Mouse (Mus musculus): ENCODE data around the gene Actg2. TPM values are rescaled to one million over a fixed set of nuclear protein-coding genes. Genes with fewer than 3 reads are reported as not detected.

The Actg2 gene
- polyA plus RNA-seq, 1 experiment from 2014 or later = 1.5 TPM

GRCm38 (mm10) chr6:83488200-83488599 lies 47.9 kb downstream of the Actg2 start:
- H3K9ac ChIP-seq (replicated peaks) = no peak overlapping the region
- no peak overlapping the region for H3K27ac ChIP-seq
- no peaks in the 10 kb centered on the region for H3K27me3 ChIP-seq
- no peak overlapping the region for H3K4me3 ChIP-seq (replicated peaks)
- no peaks in the 10 kb centered on the region for H3K9me3 ChIP-seq
- peaks cover 80% of the 10 kb centered on the region for H3K36me3 ChIP-seq
- no peak overlapping the region for H3K4me2 ChIP-seq (replicated peaks)
- ATAC-seq = no peak
- WGBS = 90% methylated on average over 5 of the region's 5 CpGs
- H3K4me1 ChIP-seq (replicated peaks) = no peaks in the 10 kb centered on the region

DNA sequence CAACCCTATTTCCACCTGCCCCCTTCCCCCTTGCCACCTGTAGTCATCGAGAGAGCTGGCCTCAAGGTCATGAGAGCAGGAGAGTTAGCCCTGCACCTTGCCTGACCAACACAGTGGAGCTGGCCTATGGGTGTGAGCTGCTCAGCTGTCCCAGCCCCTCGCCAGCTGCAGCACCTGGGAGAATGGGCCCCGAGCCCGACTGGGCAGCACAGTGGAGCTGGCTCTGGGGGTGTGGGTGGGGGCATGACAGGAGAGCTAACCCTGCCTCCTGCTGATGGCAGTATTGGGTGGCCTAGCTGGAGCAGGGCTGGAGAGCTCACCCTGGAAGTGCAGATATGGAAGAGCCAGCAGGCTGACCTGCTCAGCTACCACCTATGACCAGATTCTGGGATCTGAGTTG lies 48.8 kb downstream of the Actg2 start:
- Histone ChIP-seq H3K9ac (replicated peaks) (no peak overlapping the region), H3K4me1 (replicated peaks) (no peaks in the 10 kb centered on the region), H3K27ac (no peak overlapping the region), H3K36me3 (peaks cover 86% of the 10 kb centered on the region), H3K4me3 (replicated peaks) (no peak overlapping the region), H3K9me3 (no peaks in the 10 kb centered on the region), H3K4me2 (replicated peaks) (no peak overlapping the region), H3K27me3 (no peaks in the 10 kb centered on the region)
- WGBS = 91% methylated on average over 4 of the region's 4 CpGs
- ATAC-seq = no peak

DNA sequence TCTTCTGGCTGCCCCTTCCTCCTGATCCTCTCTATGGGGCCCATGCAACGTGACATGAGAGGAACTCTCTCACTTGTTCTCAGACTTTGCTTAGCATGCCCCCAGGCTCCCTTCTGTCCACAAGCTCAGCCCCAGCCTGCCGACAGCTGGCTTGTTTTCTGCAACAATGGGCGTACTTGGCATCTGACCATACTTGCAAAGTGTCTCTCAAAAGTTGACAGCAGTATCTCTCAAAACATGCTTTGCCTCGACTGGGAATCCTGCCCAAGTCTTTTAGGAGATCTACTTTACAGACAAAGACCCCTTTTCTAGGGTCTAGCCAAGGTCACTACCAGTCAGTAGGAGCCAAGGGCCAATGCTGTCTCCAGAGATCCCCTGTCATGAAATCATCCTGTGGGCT lies 50.2 kb downstream of the Actg2 start:
- no peak overlapping the region for H3K27ac ChIP-seq
- peaks cover 95% of the 10 kb centered on the region for H3K36me3 ChIP-seq
- no peaks in the 10 kb centered on the region for H3K27me3 ChIP-seq
- H3K4me3 ChIP-seq (replicated peaks) = no peak overlapping the region
- WGBS = 80% methylated on average over 4 of the region's 4 CpGs
- H3K9me3 ChIP-seq = no peaks in the 10 kb centered on the region
- no peaks in the 10 kb centered on the region for H3K4me1 ChIP-seq (replicated peaks)
- H3K4me2 ChIP-seq (replicated peaks) = no peak overlapping the region
- no peak for ATAC-seq
- H3K9ac ChIP-seq (replicated peaks) = no peak overlapping the region

DNA sequence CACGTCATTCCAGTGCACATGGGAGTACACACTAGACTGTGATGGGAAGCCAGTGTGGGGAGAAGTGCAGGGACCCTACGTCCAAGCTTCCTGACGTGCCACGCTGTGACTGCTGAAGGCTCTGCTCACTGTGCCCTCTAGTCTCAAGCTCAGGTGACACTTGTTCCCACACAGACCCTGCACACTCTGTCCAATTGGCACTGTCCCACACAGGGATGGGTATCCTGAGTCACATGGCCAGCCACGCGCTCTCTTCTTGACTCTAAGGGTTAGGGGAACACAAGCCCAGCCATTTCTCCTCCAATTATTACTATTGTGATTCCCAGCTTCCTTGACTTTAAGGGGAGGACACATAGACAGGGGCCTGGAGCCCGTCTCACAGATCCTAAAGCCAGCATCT lies 52.3 kb downstream of the Actg2 start:
- no peaks in the 10 kb centered on the region for H3K9me3 ChIP-seq
- ATAC-seq = no peak
- no peak overlapping the region for H3K4me3 ChIP-seq (replicated peaks)
- no peak overlapping the region for H3K4me2 ChIP-seq (replicated peaks)
- no peak overlapping the region for H3K27ac ChIP-seq
- WGBS = 94% methylated on average over 7 of the region's 7 CpGs
- H3K4me1 ChIP-seq (replicated peaks) = no peaks in the 10 kb centered on the region
- no peak overlapping the region for H3K9ac ChIP-seq (replicated peaks)
- no peaks in the 10 kb centered on the region for H3K27me3 ChIP-seq
- H3K36me3 ChIP-seq = peaks cover 96% of the 10 kb centered on the region

- Histone ChIP-seq H3K9ac (replicated peaks) (no peak overlapping the region), H3K4me3 (replicated peaks) (no peak overlapping the region), H3K4me1 (replicated peaks) (no peaks in the 10 kb centered on the region), H3K27ac (no peak overlapping the region), H3K36me3 (peaks cover 88% of the 10 kb centered on the region), H3K27me3 (no peaks in the 10 kb centered on the region), H3K4me2 (replicated peaks) (no peak overlapping the region), H3K9me3 (no peaks in the 10 kb centered on the region)
- WGBS = 83% methylated on average over 10 of the region's 10 CpGs
- ATAC-seq = no peak
These were observed 53.5 kb downstream of the Actg2 start for GRCm38 (mm10) chr6:83482418-83483085.

DNA sequence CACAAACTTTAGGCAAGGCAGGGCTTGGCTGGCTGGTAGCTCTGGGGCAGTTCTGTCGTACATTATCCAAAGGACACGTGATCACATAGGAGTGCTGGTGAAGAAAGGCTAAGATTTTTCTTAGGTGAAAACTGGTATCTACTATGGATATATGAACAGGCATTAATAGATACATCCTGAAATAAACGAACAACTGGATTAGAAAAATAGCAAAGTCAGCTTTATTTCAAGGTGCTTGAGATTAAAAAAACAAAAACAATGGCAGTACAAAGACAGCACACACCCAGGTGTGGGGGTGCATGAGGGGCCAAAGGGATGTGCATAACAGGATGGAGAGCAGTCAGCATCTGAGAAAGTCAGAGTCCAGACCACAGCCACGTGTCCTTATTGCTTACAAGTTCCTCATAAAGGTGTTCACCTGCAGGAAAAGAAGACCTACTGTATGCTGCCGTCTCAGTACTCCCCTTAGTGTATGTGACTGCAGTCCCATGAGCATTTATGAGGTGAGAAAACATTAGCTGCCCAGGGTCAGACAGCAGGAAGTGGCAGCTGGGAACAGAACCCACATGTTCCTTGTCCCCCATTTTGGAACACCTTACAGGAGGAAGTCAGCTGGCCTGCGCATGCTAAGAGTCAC lies 55.9 kb downstream of the Actg2 start:
- whole genome bisulfite sequencing = 94% methylated on average over 6 of the region's 6 CpGs

DNA sequence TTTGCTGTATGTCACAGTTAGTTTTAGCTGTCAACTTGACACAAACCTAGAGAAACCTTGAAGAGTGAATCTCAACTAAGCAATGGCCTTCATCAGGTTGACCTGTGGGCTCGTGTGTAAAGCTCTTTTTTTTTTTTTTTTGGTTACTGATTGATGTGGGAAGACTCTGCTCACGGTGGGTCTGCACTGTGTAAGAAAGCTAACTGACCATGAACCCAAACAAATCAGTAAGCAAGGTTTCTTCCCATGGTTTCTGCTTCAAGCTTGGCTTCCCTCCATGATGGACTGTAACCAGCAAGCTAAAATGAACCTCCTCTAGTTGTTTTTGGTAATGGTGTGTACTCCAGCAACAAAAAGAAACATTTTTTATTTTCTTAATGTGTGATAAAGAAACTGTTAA lies 56.9 kb downstream of the Actg2 start:
- no peaks in the 10 kb centered on the region for H3K9me3 ChIP-seq
- H3K4me1 ChIP-seq (replicated peaks) = no peaks in the 10 kb centered on the region; the same call in 1 of the 2 replicates
- no peaks in the 10 kb centered on the region for H3K27me3 ChIP-seq
- H3K9ac ChIP-seq (replicated peaks) = no peak overlapping the region
- H3K36me3 ChIP-seq = peaks cover 63% of the 10 kb centered on the region
- H3K4me2 ChIP-seq (replicated peaks) = no peak overlapping the region
- no peak overlapping the region for H3K27ac ChIP-seq
- ATAC-seq = no peak
- WGBS = 82% methylated on average over 2 of the region's 2 CpGs
- no peak overlapping the region for H3K4me3 ChIP-seq (replicated peaks)

More for the DNA sequence above, 55.9 kb downstream of the Actg2 start:
- ATAC-seq = no peak
- no peak overlapping the region for H3K4me2 ChIP-seq (replicated peaks)
- no peaks in the 10 kb centered on the region; the same call in 1 of the 2 replicates for H3K4me1 ChIP-seq (replicated peaks)
- H3K4me3 ChIP-seq (replicated peaks) = no peak overlapping the region
- no peak overlapping the region for H3K27ac ChIP-seq
- peaks cover 72% of the 10 kb centered on the region for H3K36me3 ChIP-seq
- no peaks in the 10 kb centered on the region for H3K27me3 ChIP-seq
- no peaks in the 10 kb centered on the region for H3K9me3 ChIP-seq
- no peak overlapping the region for H3K9ac ChIP-seq (replicated peaks)

GRCm38 (mm10) chr6:83478628-83479027 lies 57.4 kb downstream of the Actg2 start:
- ATAC-seq = no peak
- Histone ChIP-seq H3K4me3 (replicated peaks) (no peak overlapping the region), H3K9me3 (no peaks in the 10 kb centered on the region), H3K4me2 (replicated peaks) (no peak overlapping the region), H3K4me1 (replicated peaks) (no peaks in the 10 kb centered on the region; the same call in 1 of the 2 replicates), H3K27me3 (no peaks in the 10 kb centered on the region), H3K9ac (replicated peaks) (no peak overlapping the region), H3K27ac (no peak overlapping the region), H3K36me3 (peaks cover 57% of the 10 kb centered on the region)
- WGBS = 91% methylated on average over 7 of the region's 7 CpGs

DNA sequence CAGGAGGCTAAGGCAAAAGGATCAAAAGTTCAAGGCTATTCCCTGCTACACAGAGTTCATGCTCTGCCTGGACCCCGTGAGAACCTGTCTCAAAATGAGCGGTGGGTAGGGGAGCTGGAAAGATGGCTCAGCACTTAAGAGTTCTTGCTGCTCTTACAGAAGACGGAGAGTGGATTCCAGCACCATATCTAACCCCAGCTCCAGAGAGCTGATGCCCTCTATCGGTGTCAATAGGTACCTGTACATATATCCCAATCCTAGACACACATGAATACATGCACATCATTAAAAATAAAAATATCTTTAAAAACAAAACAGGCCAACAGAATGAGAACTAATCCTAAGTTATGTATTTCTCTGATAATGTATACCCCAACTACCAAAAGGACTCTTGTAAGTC lies 57.8 kb downstream of the Actg2 start:
- Histone ChIP-seq H3K4me3 (replicated peaks) (no peak overlapping the region), H3K4me1 (replicated peaks) (no peaks in the 10 kb centered on the region; the same call in 1 of the 2 replicates), H3K9me3 (no peaks in the 10 kb centered on the region), H3K4me2 (replicated peaks) (no peak overlapping the region), H3K27me3 (no peaks in the 10 kb centered on the region), H3K9ac (replicated peaks) (no peak overlapping the region), H3K27ac (no peak overlapping the region), H3K36me3 (peaks cover 56% of the 10 kb centered on the region)
- no peak for ATAC-seq
- 71% methylated on average over 4 of the region's 4 CpGs for WGBS

DNA sequence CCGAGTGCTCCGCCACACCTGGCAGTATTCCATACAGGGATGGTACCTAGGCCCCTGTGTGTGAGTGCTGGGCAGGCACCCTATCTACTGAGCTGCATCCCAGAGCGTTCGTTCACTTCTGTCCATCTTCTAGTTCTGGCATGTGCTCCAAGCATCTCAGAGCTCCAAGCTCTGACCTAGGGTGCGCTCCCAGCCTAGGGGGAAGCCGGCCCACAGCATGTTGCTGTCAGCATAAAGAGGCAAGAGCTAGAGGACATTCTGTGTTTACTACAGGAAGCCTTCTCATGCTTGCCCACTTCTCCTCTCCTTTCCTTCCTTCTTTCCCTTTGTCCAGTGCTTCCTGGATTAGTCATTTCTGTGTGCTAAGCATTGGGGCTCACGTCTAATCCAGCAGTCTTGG lies 60.6 kb downstream of the Actg2 start:
- no peak for ATAC-seq
- Histone ChIP-seq H3K27ac (no peak overlapping the region), H3K27me3 (no peaks in the 10 kb centered on the region), H3K9ac (replicated peaks) (no peak overlapping the region), H3K4me3 (replicated peaks) (no peak overlapping the region), H3K9me3 (no peaks in the 10 kb centered on the region), H3K4me2 (replicated peaks) (no peak overlapping the region), H3K4me1 (replicated peaks) (no peaks in the 10 kb centered on the region; the same call in 1 of the 2 replicates), H3K36me3 (peaks cover 29% of the 10 kb centered on the region)
- WGBS = 82% methylated on average over 7 of the region's 7 CpGs

DNA sequence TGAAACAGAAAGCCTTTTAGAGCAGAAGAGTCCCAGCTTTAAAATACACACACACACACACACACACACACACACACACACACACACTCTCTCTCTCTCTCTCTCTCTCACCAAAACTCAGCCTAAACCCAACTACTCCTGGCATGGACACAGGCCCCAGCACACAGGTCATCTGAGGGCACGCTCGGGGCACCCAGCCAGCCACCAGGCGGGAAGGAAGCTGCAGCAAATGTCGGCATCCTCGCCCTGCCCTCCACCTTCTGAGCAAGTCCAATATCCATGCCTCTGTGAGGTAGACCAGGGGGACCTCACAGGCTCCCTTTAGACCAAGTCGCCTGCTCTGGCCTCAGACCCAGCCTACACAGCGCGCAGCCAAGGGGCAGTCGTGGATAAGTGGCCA lies 62.8 kb downstream of the Actg2 start:
- Histone ChIP-seq H3K27me3 (no peaks in the 10 kb centered on the region), H3K36me3 (peaks cover 9% of the 10 kb centered on the region), H3K4me1 (replicated peaks) (no peaks in the 10 kb centered on the region; the same call in 1 of the 2 replicates), H3K4me2 (replicated peaks) (no peak overlapping the region), H3K9ac (replicated peaks) (no peak overlapping the region), H3K27ac (no peak overlapping the region), H3K9me3 (no peaks in the 10 kb centered on the region), H3K4me3 (replicated peaks) (no peak overlapping the region)
- 92% methylated on average over 9 of the region's 9 CpGs for WGBS
- no peak for ATAC-seq

- Histone ChIP-seq H3K4me1 (replicated peaks) (no peaks in the 10 kb centered on the region; the same call in 1 of the 2 replicates), H3K27ac (no peak overlapping the region), H3K9ac (replicated peaks) (no peak overlapping the region), H3K9me3 (no peaks in the 10 kb centered on the region), H3K27me3 (no peaks in the 10 kb centered on the region), H3K4me2 (replicated peaks) (no peak overlapping the region), H3K36me3 (peaks cover 1% of the 10 kb centered on the region), H3K4me3 (replicated peaks) (no peak overlapping the region)
- 89% methylated on average over 7 of the region's 7 CpGs for WGBS
- ATAC-seq = no peak
These were observed 64.3 kb downstream of the Actg2 start for GRCm38 (mm10) chr6:83471739-83472138.
